Mouse (Mus musculus) layer of hippocampus, adult 9-10 months (tissue): ENCODE results near the gene Gpr25.

ENCODE experiments used
- DNase-seq: peaks from one replicate; pipeline ENCODE4 v3.0.0; 2022; ENCODE audit warnings: low spot score

Gene Gpr25

DNA sequence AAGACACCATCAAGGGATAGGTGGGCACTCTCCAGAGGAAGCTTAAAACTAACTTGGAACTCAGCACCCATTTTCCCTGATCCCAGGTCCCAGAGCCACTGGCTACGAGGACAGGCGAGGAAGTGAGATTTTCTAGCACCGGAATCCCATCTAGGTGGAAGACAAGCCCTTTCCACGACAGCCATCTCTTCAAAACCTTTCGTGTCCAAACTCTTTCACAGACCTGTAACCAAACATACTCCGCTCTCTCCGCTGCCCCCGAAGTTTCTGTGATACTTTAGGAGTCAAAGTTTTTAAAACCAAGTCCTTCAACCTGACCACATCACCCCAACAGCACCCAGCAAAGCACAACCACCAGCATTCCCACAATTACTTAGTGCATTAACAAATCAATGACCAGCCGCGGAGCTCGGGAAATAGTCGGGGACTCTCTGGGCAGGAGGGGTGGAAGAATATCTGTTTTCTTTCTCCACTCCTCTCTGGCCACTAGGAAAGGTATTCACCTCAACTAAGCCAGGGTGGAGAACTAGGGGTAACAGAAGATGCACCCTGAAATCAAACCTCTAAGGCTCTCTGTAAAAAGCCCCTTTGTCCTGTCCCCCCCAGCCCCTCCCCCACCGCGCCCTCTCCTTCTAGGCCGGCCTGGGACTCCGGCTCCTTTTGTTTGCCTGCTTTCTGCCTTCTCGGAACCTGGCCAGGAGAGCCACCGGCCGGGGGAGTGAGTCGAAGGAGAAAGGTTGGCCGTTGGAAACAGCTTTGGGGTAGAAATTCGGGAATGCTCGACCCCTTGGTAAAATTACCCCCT lies 27.5 kb downstream of the Gpr25 start:
- DNase-seq = no peak

GRCm38 (mm10) chr1:136232285-136232926 lies 28.3 kb downstream of the Gpr25 start:
- DNase-seq = no peak

DNA sequence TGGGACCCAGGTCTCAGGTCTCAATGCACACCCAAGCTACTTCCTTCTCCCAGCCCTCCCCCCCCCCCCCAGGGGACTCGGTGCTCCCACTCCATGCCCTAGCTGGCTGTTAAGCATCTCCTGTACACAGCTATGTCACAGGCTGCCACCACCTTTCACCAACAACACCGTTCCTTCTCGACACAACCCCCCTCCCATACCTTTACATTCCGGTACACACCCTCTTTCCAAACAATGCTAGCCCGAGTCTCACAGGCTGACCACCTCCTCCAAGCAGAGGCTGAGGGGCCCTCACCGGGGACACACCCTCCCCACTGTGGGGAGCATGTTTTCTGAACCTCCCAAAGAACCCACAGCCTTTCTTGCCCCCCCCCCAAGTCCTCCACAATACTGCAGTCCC lies 29.1 kb downstream of the Gpr25 start:
- DNase-seq = no peak

GRCm38 (mm10) chr1:136230201-136230600 lies 30.5 kb downstream of the Gpr25 start:
- DNase-seq = no peak

DNA sequence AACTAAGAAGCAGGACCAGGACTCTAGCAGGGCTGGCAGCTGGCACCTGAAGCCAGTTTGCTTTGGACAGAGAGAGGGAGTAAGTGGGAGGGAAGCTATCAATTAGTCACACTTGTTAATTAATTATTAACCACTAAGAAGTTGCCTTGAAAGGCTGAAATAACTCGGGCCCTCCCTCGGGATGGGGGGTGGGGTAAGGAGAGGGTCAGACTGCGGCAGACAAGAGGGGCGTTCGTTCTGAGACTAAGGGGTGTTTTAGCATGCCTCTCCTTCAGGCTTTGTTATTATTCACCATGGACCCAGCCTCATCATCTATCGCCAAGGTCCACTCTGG lies 31.7 kb downstream of the Gpr25 start:
- DNase-seq = no peak

DNA sequence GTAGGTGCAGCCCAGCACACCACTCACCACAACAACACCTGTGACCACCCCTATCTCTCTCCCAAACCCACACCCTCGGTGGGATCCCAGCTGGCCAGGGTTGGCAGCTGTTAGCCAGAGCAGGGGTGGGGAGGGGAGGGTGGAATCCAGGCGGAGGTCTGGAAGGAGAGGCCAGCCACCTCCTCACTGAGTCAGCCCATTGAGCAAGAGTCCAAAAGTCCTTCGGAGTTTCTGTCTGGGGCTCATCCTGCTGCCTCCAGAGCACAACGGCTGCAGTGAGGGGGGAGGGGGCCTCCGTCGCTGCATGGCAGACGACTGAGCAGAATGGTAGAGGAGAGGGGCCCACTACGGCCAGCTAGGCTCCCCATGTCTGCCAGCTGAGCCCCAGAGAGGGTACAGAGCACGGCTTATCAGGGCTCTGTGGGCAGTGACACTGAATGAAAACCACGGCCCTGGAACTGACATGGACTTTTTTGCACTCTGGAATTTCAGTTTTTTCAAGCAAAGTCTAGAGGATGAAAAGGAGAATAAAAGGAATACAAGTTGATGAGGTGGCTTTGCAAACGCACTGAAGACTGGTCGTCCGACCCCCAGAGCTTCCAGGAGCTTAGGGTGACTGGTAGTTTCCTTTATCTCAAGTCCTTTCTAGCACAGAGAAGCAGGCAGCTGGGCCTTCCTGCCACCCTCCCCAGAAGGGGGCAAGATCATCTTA lies 32.2 kb downstream of the Gpr25 start:
- DNase-seq = no peak

- DNase-seq = no peak
Observed at GRCm38 (mm10) chr1:136227870-136228269, 32.8 kb downstream of the Gpr25 start.

DNA sequence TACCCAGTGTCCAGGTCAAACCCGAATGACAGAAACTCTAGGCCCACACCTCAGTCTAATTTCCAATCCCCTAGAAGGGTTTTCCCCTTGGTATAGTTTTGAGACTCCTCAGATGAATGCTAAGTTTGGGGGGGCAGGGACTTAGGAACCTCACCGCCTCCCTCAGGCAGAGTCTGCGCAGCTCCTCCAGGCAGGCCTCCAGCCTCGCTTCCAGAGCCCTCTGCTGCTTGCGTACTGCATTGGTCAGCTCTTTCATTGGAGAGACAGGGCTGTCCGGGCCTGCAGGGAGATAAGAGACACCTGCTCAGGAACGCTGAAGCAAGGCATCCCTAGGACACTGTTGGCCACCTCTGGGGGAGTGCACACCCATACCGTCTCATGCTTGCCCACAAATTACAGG lies 34.0 kb downstream of the Gpr25 start:
- DNase-seq = no peak

GRCm38 (mm10) chr1:136225846-136226245 lies 34.8 kb downstream of the Gpr25 start:
- DNase-seq = no peak

DNA sequence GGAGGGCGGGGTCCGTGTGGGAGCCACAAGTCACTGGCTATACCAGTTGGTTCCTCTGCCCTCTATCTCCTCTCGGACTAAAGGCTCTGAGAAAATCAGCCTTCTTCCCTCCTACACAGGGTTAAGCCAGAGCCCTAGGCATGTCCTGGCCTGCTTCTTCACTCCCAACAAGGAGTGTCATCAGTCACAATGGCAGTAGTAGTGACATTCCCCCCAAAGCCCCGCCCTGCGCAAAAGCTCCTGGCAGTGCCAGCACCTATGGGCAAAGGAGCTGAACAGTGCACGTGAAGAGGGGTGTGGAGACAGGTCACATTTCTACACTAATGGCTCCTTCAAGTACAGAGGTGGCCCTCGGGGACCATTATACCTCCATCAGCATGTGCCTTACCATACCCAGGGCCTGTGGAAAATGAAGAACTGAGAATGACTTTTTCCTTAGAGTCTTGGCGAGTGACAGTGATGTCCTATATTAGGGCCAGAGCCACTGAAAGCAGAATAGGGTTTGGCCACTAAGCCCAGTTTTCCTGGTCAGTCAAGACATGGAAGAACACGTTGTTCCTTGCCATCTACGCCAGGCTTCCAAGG lies 36.8 kb downstream of the Gpr25 start:
- DNase-seq = no peak

DNA sequence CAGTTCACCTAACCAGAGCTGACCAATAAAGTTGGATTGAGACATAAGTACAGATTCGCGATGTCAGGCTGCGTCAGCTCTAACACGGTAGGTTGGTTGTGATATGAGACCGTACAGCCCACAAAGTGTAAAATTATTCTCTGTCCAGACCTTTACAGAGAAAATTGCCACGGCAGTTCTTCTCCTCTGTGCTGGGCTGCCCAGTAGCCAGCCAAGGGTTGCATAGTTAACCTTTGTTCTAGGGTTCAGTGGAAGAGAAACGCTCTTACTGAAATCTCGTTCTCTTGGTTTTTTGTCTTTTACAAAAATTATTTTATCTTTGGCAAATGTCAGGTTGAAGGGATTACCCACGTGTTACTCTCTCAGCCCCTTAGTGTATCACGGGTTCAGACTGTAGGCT lies 38.3 kb downstream of the Gpr25 start:
- DNase-seq = no peak

- DNase-seq = no peak
Observed at GRCm38 (mm10) chr1:136220037-136220871, 40.4 kb downstream of the Gpr25 start.

- DNase-seq = no peak
Observed at GRCm38 (mm10) chr1:136214304-136214703, 46.4 kb downstream of the Gpr25 start.

DNA sequence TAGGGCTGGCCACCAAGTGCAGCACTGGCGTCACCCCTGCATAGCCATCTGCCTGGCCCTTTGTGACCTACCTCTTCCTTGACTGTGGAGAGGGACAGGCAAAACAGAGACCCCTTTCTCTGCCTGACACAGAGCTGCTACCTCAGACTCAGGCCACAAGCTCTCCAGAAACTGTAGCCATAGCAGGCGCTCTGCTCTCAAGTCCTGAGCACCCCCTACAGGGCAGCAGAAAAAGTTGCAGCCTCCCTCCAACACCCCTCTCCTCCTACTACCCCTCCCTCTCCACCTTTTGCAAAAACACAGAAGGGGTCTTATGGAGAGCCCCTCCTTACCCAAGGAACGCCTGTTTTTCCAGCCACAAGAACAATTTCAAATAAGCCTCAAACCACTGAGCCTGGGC lies 47.9 kb downstream of the Gpr25 start, which contains the start of gene Mroh3:
Gene Mroh3, minus strand, starts transcription at position 26 of the 400 bp plus-strand sequence.
- no peak for DNase-seq
